Mouse (Mus musculus): ENCODE measurements around the gene Vmn2r3. TPM values are rescaled to one million over a fixed set of nuclear protein-coding genes. Genes with fewer than 3 reads are reported as not detected.
"Not testable (repeated sequence)": the region's sequence is repeated elsewhere in the genome, so short reads cannot be mapped to it uniquely, and the experiment has no call there.

Gene Vmn2r3
- polyA plus RNA-seq (2016; fragmentation: Nextera tagmentation; extraction: Ambion mirVana), result not detected in 2 replicates

GRCm38 (mm10) chr3:64289609-64290008, at the start of gene Vmn2r3:
Vmn2r3 (minus strand) TSS chr3:64289709.
- Histone ChIP-seq H3K9me3 (replicated peaks) (no peaks in the 10 kb centered on the region), H3K4me3 (no peak within 1 kb of the TSS), H3K27me3 (ENCODE audit: low read depth, poor library complexity, severe bottlenecking) (no peaks in the 10 kb centered on the region), H3K4me1 (no peaks in the 10 kb centered on the region), H3K27ac (replicated peaks) (no peak within 1 kb of the TSS), H3K36me3 (no peaks in the 10 kb centered on the region)
- DNase-seq (ENCODE audit: low spot score), result no peak
- WGBS, result 93% methylated on average over 1 of the region's 1 CpGs

- Histone ChIP-seq H3K36me3 (no peaks in the 10 kb centered on the region), H3K27ac (replicated peaks) (no peak overlapping the region), H3K4me3 (no peak overlapping the region), H3K27me3 (ENCODE audit: low read depth, poor library complexity, severe bottlenecking) (no peaks in the 10 kb centered on the region), H3K4me1 (no peaks in the 10 kb centered on the region), H3K9me3 (replicated peaks) (no peaks in the 10 kb centered on the region)
- 63% methylated on average over 1 of the region's 1 CpGs for WGBS
- DNase-seq (ENCODE audit: low spot score), result no peak
Measured at GRCm38 (mm10) chr3:64332548-64332947, 43.0 kb upstream of the Vmn2r3 start.

GRCm38 (mm10) chr3:64321824-64322223, 32.3 kb upstream of the Vmn2r3 start:
- H3K4me1 ChIP-seq, result no peaks in the 10 kb centered on the region
- H3K27ac ChIP-seq (replicated peaks), result no peak overlapping the region
- DNase-seq (ENCODE audit: low spot score), result no peak
- H3K27me3 ChIP-seq (ENCODE audit: low read depth, poor library complexity, severe bottlenecking), result no peaks in the 10 kb centered on the region
- H3K9me3 ChIP-seq (replicated peaks), result no peaks in the 10 kb centered on the region
- H3K4me3 ChIP-seq, result no peak overlapping the region
- WGBS, result 71% methylated on average over 2 of the region's 2 CpGs
- no peaks in the 10 kb centered on the region for H3K36me3 ChIP-seq

GRCm38 (mm10) chr3:64306799-64307198, 17.3 kb upstream of the Vmn2r3 start:
- no peak for DNase-seq (ENCODE audit: low spot score)

GRCm38 (mm10) chr3:64265762-64266112, 23.8 kb downstream of the Vmn2r3 start:
- no peak overlapping the region for H3K27ac ChIP-seq (replicated peaks)
- WGBS, result 3% methylated on average over 1 of the region's 1 CpGs
- no peak for DNase-seq (ENCODE audit: low spot score)
- H3K4me3 ChIP-seq, result no peak overlapping the region
- H3K27me3 ChIP-seq (ENCODE audit: low read depth, poor library complexity, severe bottlenecking), result no peaks in the 10 kb centered on the region
- H3K4me1 ChIP-seq, result peaks cover 12% of the 10 kb centered on the region
- no peaks in the 10 kb centered on the region for H3K36me3 ChIP-seq
- no peaks in the 10 kb centered on the region for H3K9me3 ChIP-seq (replicated peaks)

More at GRCm38 (mm10) chr3:64306799-64307198, 17.3 kb upstream of the Vmn2r3 start:
- H3K27me3 ChIP-seq (ENCODE audit: low read depth, poor library complexity, severe bottlenecking), result no peaks in the 10 kb centered on the region
- H3K27ac ChIP-seq (replicated peaks), result no peak overlapping the region
- H3K4me1 ChIP-seq, result no peaks in the 10 kb centered on the region
- no peak overlapping the region for H3K4me3 ChIP-seq
- no peaks in the 10 kb centered on the region for H3K36me3 ChIP-seq
- no peaks in the 10 kb centered on the region for H3K9me3 ChIP-seq (replicated peaks)

- H3K4me3 ChIP-seq; H3K27me3 ChIP-seq (ENCODE audit: low read depth, poor library complexity, severe bottlenecking); H3K36me3 ChIP-seq; H3K9me3 ChIP-seq (replicated peaks); DNase-seq (ENCODE audit: low spot score); H3K27ac ChIP-seq (replicated peaks): not testable (repeated sequence)
- WGBS, result 28% methylated on average over 7 of the region's 7 CpGs
- H3K4me1 ChIP-seq, result peaks cover 12% of the 10 kb centered on the region
Measured at GRCm38 (mm10) chr3:64265056-64265761, 24.3 kb downstream of the Vmn2r3 start.

GRCm38 (mm10) chr3:64259582-64259981, 29.9 kb downstream of the Vmn2r3 start:
- H3K27ac ChIP-seq (replicated peaks), result no peak overlapping the region
- 83% methylated on average over 3 of the region's 3 CpGs for WGBS
- H3K36me3 ChIP-seq, result no peaks in the 10 kb centered on the region
- H3K9me3 ChIP-seq (replicated peaks), result no peaks in the 10 kb centered on the region
- DNase-seq (ENCODE audit: low spot score), result no peak
- H3K4me1 ChIP-seq, result no peaks in the 10 kb centered on the region
- H3K27me3 ChIP-seq (ENCODE audit: low read depth, poor library complexity, severe bottlenecking), result no peaks in the 10 kb centered on the region
- no peak overlapping the region for H3K4me3 ChIP-seq

GRCm38 (mm10) chr3:64251646-64252045, 37.9 kb downstream of the Vmn2r3 start:
- 89% methylated on average over 5 of the region's 5 CpGs for WGBS
- no peaks in the 10 kb centered on the region for H3K36me3 ChIP-seq
- H3K4me1 ChIP-seq, result no peaks in the 10 kb centered on the region
- no peak overlapping the region for H3K27ac ChIP-seq (replicated peaks)
- no peak overlapping the region for H3K4me3 ChIP-seq
- no peaks in the 10 kb centered on the region for H3K9me3 ChIP-seq (replicated peaks)
- no peak for DNase-seq (ENCODE audit: low spot score)
- no peaks in the 10 kb centered on the region for H3K27me3 ChIP-seq (ENCODE audit: low read depth, poor library complexity, severe bottlenecking)

GRCm38 (mm10) chr3:64250461-64250860, 39.0 kb downstream of the Vmn2r3 start:
- H3K36me3 ChIP-seq; H3K4me1 ChIP-seq; H3K27me3 ChIP-seq (ENCODE audit: low read depth, poor library complexity, severe bottlenecking); DNase-seq (ENCODE audit: low spot score); H3K27ac ChIP-seq (replicated peaks); H3K4me3 ChIP-seq; H3K9me3 ChIP-seq (replicated peaks): not testable (repeated sequence)
- WGBS, result 86% methylated on average over 6 of the region's 6 CpGs

GRCm38 (mm10) chr3:64235459-64235858, 54.0 kb downstream of the Vmn2r3 start:
- H3K4me3 ChIP-seq; H3K9me3 ChIP-seq (replicated peaks); H3K36me3 ChIP-seq; H3K27ac ChIP-seq (replicated peaks); DNase-seq (ENCODE audit: low spot score); H3K27me3 ChIP-seq (ENCODE audit: low read depth, poor library complexity, severe bottlenecking); H3K4me1 ChIP-seq: not testable (repeated sequence)
- WGBS, result 94% methylated on average over 6 of the region's 6 CpGs

GRCm38 (mm10) chr3:64233655-64234054, 55.9 kb downstream of the Vmn2r3 start:
- H3K36me3 ChIP-seq; H3K9me3 ChIP-seq (replicated peaks); H3K27me3 ChIP-seq (ENCODE audit: low read depth, poor library complexity, severe bottlenecking); DNase-seq (ENCODE audit: low spot score); H3K4me1 ChIP-seq; H3K4me3 ChIP-seq; H3K27ac ChIP-seq (replicated peaks): not testable (repeated sequence)
- WGBS, result 84% methylated on average over 10 of the region's 12 CpGs

- DNase-seq (ENCODE audit: low spot score), result no peak
- WGBS, result 58% methylated on average over 2 of the region's 2 CpGs
- Histone ChIP-seq H3K27me3 (ENCODE audit: low read depth, poor library complexity, severe bottlenecking) (no peaks in the 10 kb centered on the region), H3K36me3 (no peaks in the 10 kb centered on the region), H3K9me3 (replicated peaks) (no peaks in the 10 kb centered on the region), H3K27ac (replicated peaks) (no peak overlapping the region), H3K4me3 (no peak overlapping the region), H3K4me1 (no peaks in the 10 kb centered on the region)
Measured at GRCm38 (mm10) chr3:64227243-64227642, 62.3 kb downstream of the Vmn2r3 start.

Data from midbrain, embryonic 10.5 days (tissue).